Mouse (Mus musculus) right cerebral cortex, adult 18-20 months (tissue): ENCODE measurements around the gene Ang4.
A peak's percentile ranks its signal among the peaks of the same experiment; 100 is the strongest.
"Not testable (repeated sequence)": the region's sequence is repeated elsewhere in the genome, so short reads cannot be mapped to it uniquely, and the experiment has no call there.

ENCODE experiments used
- DNase-seq: peaks from one replicate; pipeline ENCODE4 v3.0.0; 2022; ENCODE audit warnings: mixed read lengths

Gene Ang4

GRCm38 (mm10) chr14:51773490-51773889, at the start of gene Ang4:
Ang4 (minus strand) TSS chr14:51773590.
- no peak for DNase-seq

GRCm38 (mm10) chr14:51799746-51800145, 26.4 kb upstream of the Ang4 start, which contains the start of gene AY358078:
AY358078 (plus strand) TSS chr14:51800046.
- no peak for DNase-seq

- no peak for DNase-seq
Measured at GRCm38 (mm10) chr14:51794106-51794505, 20.7 kb upstream of the Ang4 start.

- DNase-seq = no peak
Measured at GRCm38 (mm10) chr14:51789196-51789595, 15.8 kb upstream of the Ang4 start.

- DNase-seq = no peak
Measured at GRCm38 (mm10) chr14:51787061-51787460, 13.7 kb upstream of the Ang4 start.

GRCm38 (mm10) chr14:51786335-51786734, 12.9 kb upstream of the Ang4 start:
- DNase-seq = no peak

- DNase-seq = no peak
Measured at GRCm38 (mm10) chr14:51778865-51779481, 5.6 kb upstream of the Ang4 start.

GRCm38 (mm10) chr14:51777791-51778190, 4.4 kb upstream of the Ang4 start:
- DNase-seq = no peak

GRCm38 (mm10) chr14:51771378-51771777, 2.0 kb downstream of the Ang4 start:
- not testable (repeated sequence) for DNase-seq

- no peak for DNase-seq
Measured at GRCm38 (mm10) chr14:51755944-51756343, 17.4 kb downstream of the Ang4 start.

GRCm38 (mm10) chr14:51740347-51741170, 32.8 kb downstream of the Ang4 start:
- no peak for DNase-seq

- DNase-seq = no peak
Measured at GRCm38 (mm10) chr14:51739150-51739993, 34.0 kb downstream of the Ang4 start.

- DNase-seq = peak; percentile 17
Measured at GRCm38 (mm10) chr14:51738411-51739149, 34.8 kb downstream of the Ang4 start.

GRCm38 (mm10) chr14:51737967-51738366, 35.4 kb downstream of the Ang4 start:
- no peak for DNase-seq

- no peak for DNase-seq
Measured at GRCm38 (mm10) chr14:51717083-51717482, 56.3 kb downstream of the Ang4 start, which contains the start of gene Gm5800. Gm5800 (minus strand) TSS chr14:51717183.
